Mouse (Mus musculus): ENCODE data around the gene Tmem87b. TPM values are rescaled to one million over a fixed set of nuclear protein-coding genes. Genes with fewer than 3 reads are reported as not detected.

Gene Tmem87b
- polyA plus RNA-seq, 1 experiment from 2014 or later = 37.4 TPM

DNA sequence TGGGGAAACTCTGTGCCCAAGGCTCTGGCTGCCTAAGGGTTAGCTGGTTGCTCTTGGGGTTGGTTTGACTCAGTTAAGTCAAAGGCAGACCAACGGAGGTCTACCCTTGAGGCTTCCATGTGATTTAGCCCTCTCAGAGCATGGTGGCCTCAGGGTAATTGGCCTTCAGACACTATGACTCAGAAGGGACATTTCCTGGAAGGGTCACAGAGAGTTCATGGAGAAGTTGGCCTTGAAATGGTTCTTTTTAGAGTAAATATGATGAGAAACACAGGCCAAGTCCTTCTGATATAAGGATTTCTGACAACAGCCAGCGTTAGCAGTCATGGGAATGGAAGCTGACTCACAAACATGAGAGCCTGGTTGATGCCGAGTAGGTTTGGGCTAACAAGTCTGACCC, 85.7 kb downstream of the Tmem87b start:
- no peak overlapping the region for H3K4me3 ChIP-seq
- H3K9me3 ChIP-seq = 0 out of 2 replicates have a peak, but pooled peaks cover 3% of the 10 kb centered on the region
- no peaks in the 10 kb centered on the region for H3K36me3 ChIP-seq
- no peaks in the 10 kb centered on the region for H3K27me3 ChIP-seq
- no peak for ATAC-seq (ENCODE audit: low read depth)
- H3K27ac ChIP-seq (replicated peaks) = no peak overlapping the region
- no peaks in the 10 kb centered on the region for H3K4me1 ChIP-seq (replicated peaks)
- H3K4me2 ChIP-seq = no peak overlapping the region
- no peak overlapping the region for H3K9ac ChIP-seq
- WGBS = 83% methylated on average over 3 of the region's 3 CpGs

Other genes with a start within 250 kb of the Tmem87b start
- gene Spdye4c, start 226.9 kb upstream of the Tmem87b start, polyA plus RNA-seq (2015; fragmentation: Nextera tagmentation; extraction: Ambion mirVana) = not detected in 2 replicates
- 41.8 and 47.7 TPM in 2 replicates for gene Anapc1, start 130.7 kb upstream of the Tmem87b start, polyA plus RNA-seq (2015; fragmentation: Nextera tagmentation; extraction: Ambion mirVana)
- 2.2 and 2.4 TPM in 2 replicates for gene Mertk, start 119.2 kb upstream of the Tmem87b start, polyA plus RNA-seq (2015; fragmentation: Nextera tagmentation; extraction: Ambion mirVana)
- 1.9 and 2.7 TPM in 2 replicates for gene Fbln7, start 44.9 kb downstream of the Tmem87b start, polyA plus RNA-seq (2015; fragmentation: Nextera tagmentation; extraction: Ambion mirVana)
- 9.4 and 10.9 TPM in 2 replicates for gene Zc3h8, start 126.0 kb downstream of the Tmem87b start, polyA plus RNA-seq (2015; fragmentation: Nextera tagmentation; extraction: Ambion mirVana)
- 3.7 TPM in 2 replicates for gene Zc3h6, start 149.3 kb downstream of the Tmem87b start, polyA plus RNA-seq (2015; fragmentation: Nextera tagmentation; extraction: Ambion mirVana)
- 22.2 and 24.2 TPM in 2 replicates for gene Gm10762, start 149.6 kb downstream of the Tmem87b start, polyA plus RNA-seq (2015; fragmentation: Nextera tagmentation; extraction: Ambion mirVana)
- gene Vinac1, start 230.1 kb downstream of the Tmem87b start, polyA plus RNA-seq (2015; fragmentation: Nextera tagmentation; extraction: Ambion mirVana) = 0.84 and 0.96 TPM in 2 replicates
- 32.4 and 33.1 TPM in 2 replicates for gene Ttl, start 247.8 kb downstream of the Tmem87b start, polyA plus RNA-seq (2015; fragmentation: Nextera tagmentation; extraction: Ambion mirVana)

All from neural tube, embryonic 13.5 days (tissue).